Mouse (Mus musculus) MEL (cell line): ENCODE data around the gene Rhof. TPM values are rescaled to one million over a fixed set of nuclear protein-coding genes. Genes with fewer than 3 reads are reported as not detected.

Experiments used
- DNase-seq: peaks from one replicate; pipeline ENCODE4 v3.0.0; 2011; ENCODE audit warnings: low read depth, low spot score
- H3K27ac ChIP-seq: 2 replicates; pipeline ENCODE4 v1.5.1; 2012; ENCODE audit warnings: low read depth, mild to moderate bottlenecking, control low read depth, low read length, moderate library complexity; ENCODE audit not compliant: control insufficient read depth
- H3K27me3 ChIP-seq, 2 experiments: fragments of 150-350 bp in 1 of 2; sonication (generic) in 1 of 2; 2 replicates each; pipeline ENCODE4 v1.6.1; 2012; ENCODE audit warnings: low read length in 2 of 2, mild to moderate bottlenecking in 2 of 2, improper control_type of control experiment in 1 of 2, moderate library complexity in 1 of 2; ENCODE audit not compliant: insufficient read depth in 2 of 2, control insufficient read depth in 1 of 2
- H3K36me3 ChIP-seq, 2 experiments: 2 replicates each; pipeline ENCODE4 v1.6.1; 2012 to 2014; ENCODE audit warnings: low read length in 2 of 2, improper control_type of control experiment in 1 of 2, inconsistent platforms in 1 of 2, mild to moderate bottlenecking in 1 of 2; ENCODE audit not compliant: insufficient read depth in 2 of 2, control insufficient read depth in 1 of 2
- H3K4me1 ChIP-seq, 2 experiments: fragments of 150-350 bp in 1 of 2; sonication (generic) in 1 of 2; 2 replicates each; pipeline ENCODE4 v1.6.1; 2012; ENCODE audit warnings: low read length in 2 of 2, improper control_type of control experiment in 1 of 2, mild to moderate bottlenecking in 1 of 2; ENCODE audit not compliant: insufficient read depth in 2 of 2, control insufficient read depth in 1 of 2
- H3K4me3 ChIP-seq, 2 experiments: fragments of 150-350 bp in 1 of 2; sonication (generic) in 1 of 2; 2 replicates each; pipeline ENCODE4 v1.5.1; 2012; ENCODE audit warnings: low read depth in 2 of 2, low read length in 2 of 2, mild to moderate bottlenecking in 2 of 2, moderate library complexity in 2 of 2, control low read depth in 1 of 2, improper control_type of control experiment in 1 of 2; ENCODE audit not compliant: control insufficient read depth in 1 of 2, insufficient read depth in 1 of 2
- H3K79me2 ChIP-seq: 2 replicates; pipeline ENCODE4 v1.6.1; 2012; ENCODE audit warnings: mild to moderate bottlenecking, low read length, moderate library complexity; ENCODE audit not compliant: control insufficient read depth, poor library complexity, insufficient read depth
- H3K9ac ChIP-seq: 2 replicates; pipeline ENCODE4 v1.6.1; 2012; ENCODE audit warnings: low read depth, mild to moderate bottlenecking, control low read depth, low read length, moderate library complexity; ENCODE audit not compliant: control insufficient read depth, poor library complexity, severe bottlenecking
- H3K9me3 ChIP-seq: fragments of 150-350 bp; sonication (generic); replicated peaks from 2 replicates; pipeline ENCODE4 v1.6.1; 2012; ENCODE audit warnings: mild to moderate bottlenecking, low read length, improper control_type of control experiment, moderate library complexity; ENCODE audit not compliant: insufficient read depth
- BHLHE40 ChIP-seq: IDR thresholded peaks from 2 replicates; pipeline ENCODE4 v1.6.1; 2012; ENCODE audit warnings: low read depth, mild to moderate bottlenecking, inconsistent platforms, low read length, improper control_type of control experiment, borderline replicate concordance
- CHD1 ChIP-seq: IDR thresholded peaks from 2 replicates; pipeline ENCODE4 v1.6.1; 2012; ENCODE audit warnings: low read depth, mild to moderate bottlenecking, inconsistent platforms, low read length, improper control_type of control experiment
- CHD2 ChIP-seq: IDR thresholded peaks from 2 replicates; pipeline ENCODE4 v1.6.1; 2011; ENCODE audit warnings: low read length, improper control_type of control experiment
- EP300 ChIP-seq, 2 experiments: IDR thresholded peaks; 2 replicates each; pipeline ENCODE4 v1.6.1; 2011; ENCODE audit warnings: improper control_type of control experiment in 2 of 2, low read length in 2 of 2, low read depth in 1 of 2, mild to moderate bottlenecking in 1 of 2
- ETS1 ChIP-seq: IDR thresholded peaks from 2 replicates; pipeline ENCODE4 v1.6.1; 2012; ENCODE audit warnings: low read depth, mild to moderate bottlenecking, inconsistent platforms, low read length, improper control_type of control experiment, moderate library complexity
- JUND ChIP-seq: IDR thresholded peaks from 2 replicates; pipeline ENCODE4 v1.6.1; 2011; ENCODE audit warnings: low read depth, mild to moderate bottlenecking, improper control_type of control experiment, low read length
- MAX ChIP-seq: IDR thresholded peaks from 2 replicates; pipeline ENCODE4 v1.6.1; 2011; ENCODE audit warnings: low read length, improper control_type of control experiment
- MXI1 ChIP-seq: IDR thresholded peaks from 2 replicates; pipeline ENCODE4 v1.6.1; 2011; ENCODE audit warnings: mild to moderate bottlenecking, low read depth, low read length, improper control_type of control experiment
- MYC ChIP-seq: IDR thresholded peaks from 2 replicates; pipeline ENCODE4 v1.6.1; 2011; ENCODE audit warnings: low read depth, mild to moderate bottlenecking, low read length, improper control_type of control experiment, moderate library complexity
- POLR2A ChIP-seq, 2 experiments: IDR thresholded peaks; 2 replicates each; pipeline ENCODE4 v1.6.1; 2011 to 2012; ENCODE audit warnings: low read length in 2 of 2, mild to moderate bottlenecking in 2 of 2, control low read depth in 1 of 2, improper control_type of control experiment in 1 of 2, low read depth in 1 of 2, moderate library complexity in 1 of 2; ENCODE audit not compliant: control insufficient read depth in 1 of 2, insufficient read depth in 1 of 2, poor library complexity in 1 of 2
- POLR2AphosphoS2 ChIP-seq: IDR thresholded peaks from 2 replicates; pipeline ENCODE4 v1.6.1; 2011; ENCODE audit warnings: low read length, improper control_type of control experiment
- POLR2AphosphoS5 ChIP-seq: IDR thresholded peaks from 2 replicates; pipeline ENCODE4 v1.6.1; 2012; ENCODE audit warnings: low read depth, borderline replicate concordance, mild to moderate bottlenecking, inconsistent platforms, low read length, moderate library complexity, mixed read lengths
- RAD21 ChIP-seq: IDR thresholded peaks from 2 replicates; pipeline ENCODE4 v1.6.1; 2011; ENCODE audit warnings: mild to moderate bottlenecking, low read depth, low read length, improper control_type of control experiment
- SIN3A ChIP-seq: IDR thresholded peaks from 2 replicates; pipeline ENCODE4 v1.6.1; 2012; ENCODE audit warnings: low read length, improper control_type of control experiment, inconsistent platforms
- TBP ChIP-seq: IDR thresholded peaks from 2 replicates; pipeline ENCODE4 v1.8.0; 2011; ENCODE audit warnings: low read depth, low read length, improper control_type of control experiment
- USF1 ChIP-seq: IDR thresholded peaks from 2 replicates; pipeline ENCODE4 v1.6.1; 2014; ENCODE audit warnings: low read depth, mild to moderate bottlenecking, inconsistent platforms, low read length, improper control_type of control experiment, moderate library complexity
- USF2 ChIP-seq, 2 experiments: IDR thresholded peaks; 2 replicates each; pipeline ENCODE4 v1.6.1; 2011 to 2012; ENCODE audit warnings: improper control_type of control experiment in 2 of 2, low read length in 2 of 2, borderline replicate concordance in 1 of 2, inconsistent platforms in 1 of 2, low read depth in 1 of 2, mild to moderate bottlenecking in 1 of 2; ENCODE audit not compliant: insufficient read depth in 1 of 2
- ZKSCAN1 ChIP-seq: IDR thresholded peaks from 2 replicates; pipeline ENCODE4 v1.6.1; 2012; ENCODE audit warnings: low read depth, mild to moderate bottlenecking, inconsistent platforms, low read length, improper control_type of control experiment, moderate library complexity
- ZMIZ1 ChIP-seq: IDR thresholded peaks from 2 replicates; pipeline ENCODE4 v1.6.1; 2012; ENCODE audit warnings: low read depth, mild to moderate bottlenecking, inconsistent platforms, low read length, improper control_type of control experiment, moderate library complexity
- polyA plus RNA-seq, 2 experiments: library from polyadenylated mRNA; stranded (reverse) in 1 of 2; unstranded in 1 of 2; fragments of >175 nt in 1 of 2; fragments of >200 nt in 1 of 2; gene quantifications; 2 replicates each; pipeline versions ENCODE4 v1.2.1 to v1.2.4; 2012; ENCODE audit warnings: low replicate concordance in 2 of 2, low read depth in 1 of 2; ENCODE audit not compliant: insufficient read length in 2 of 2, insufficient read depth in 1 of 2, missing spikeins in 1 of 2
- total RNA-seq: library from RNA; depleted of rRNA; stranded (reverse); fragments of 300-350 nt; gene quantifications from 2 replicates; pipeline ENCODE4 v1.2.3, GENCODE M21; 2012

Rhof gene
- total and polyA plus RNA-seq, 3 experiments = 2.5 to 10.4 TPM; not detected in 1

DNA sequence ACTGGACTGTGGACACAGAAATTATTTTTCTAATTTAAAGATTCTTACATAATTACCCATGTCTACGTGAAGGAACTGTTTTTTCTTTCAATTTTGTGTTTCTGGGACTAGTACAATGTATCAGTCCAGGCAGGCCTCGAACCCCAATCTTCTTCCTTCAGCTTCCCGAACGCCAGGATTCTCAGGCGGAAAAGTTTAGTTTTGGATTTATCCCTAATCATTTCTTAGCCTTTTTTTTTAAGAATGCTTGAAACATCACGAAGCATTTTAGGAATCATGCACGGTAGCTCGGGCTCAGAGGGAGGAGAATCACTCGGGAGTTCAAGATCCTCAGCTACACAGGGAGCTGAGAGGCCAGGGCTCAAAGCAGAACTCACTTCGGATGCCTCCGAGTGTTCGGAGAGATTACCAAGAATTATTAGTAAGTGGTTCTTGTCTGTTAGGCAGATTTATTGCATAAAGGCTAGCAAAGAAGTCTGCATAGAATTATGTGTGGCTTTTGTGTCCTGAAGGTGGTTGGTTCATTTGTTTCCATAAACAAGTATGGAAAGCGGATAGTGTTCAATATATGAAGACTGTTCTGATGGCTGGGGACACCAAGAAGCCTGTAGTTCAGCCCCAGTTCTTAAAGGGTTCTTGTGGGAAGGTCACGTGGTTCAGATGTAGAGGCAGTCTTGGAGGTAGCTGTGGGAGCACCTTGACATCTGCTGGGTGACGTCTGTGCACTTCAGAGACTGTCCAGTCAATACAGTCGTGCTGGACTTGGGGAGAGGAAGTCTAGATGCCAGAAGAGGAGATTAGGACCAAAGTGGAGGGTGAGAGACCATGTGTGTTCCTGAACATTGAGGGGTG lies 74.0 kb downstream of the Rhof start:
- peak overlapping the region; percentile 90 for H3K27ac ChIP-seq
- DNase-seq = peak; percentile 79
- no peaks in the 10 kb centered on the region for H3K27me3 ChIP-seq
- no peaks in the 10 kb centered on the region for H3K9me3 ChIP-seq
- peak overlapping the region; percentile 88 for H3K9ac ChIP-seq
- peaks cover 0 to 12% of the 10 kb centered on the region in 2 experiments; a peak in 3 of 4 replicates for H3K4me1 ChIP-seq
- peaks cover 0 to 13% of the 10 kb centered on the region in 2 experiments; a peak in 2 of 4 replicates for H3K36me3 ChIP-seq
- TF ChIP-seq POLR2AphosphoS5 (no peak; the same call in 1 of the 2 replicates), ETS1 (peak; percentile 52; the same call in 1 of the 2 replicates), ZMIZ1 (peak; percentile 42), CHD2 (no peak; the same call in 1 of the 2 replicates), JUND (peak; percentile 42; the same call in 1 of the 2 replicates), ZKSCAN1 (no peak), POLR2A (IDR thresholded peaks at IDR 0.05; ENCODE audit: control insufficient read depth in 1 of 2, insufficient read depth in 1 of 2, low read depth in 1 of 2, low read length in 2 of 2, poor library complexity in 1 of 2) (peak in 1 of 2 experiments; percentile 33; a peak in 1 of 4 replicates), EP300 (IDR thresholded peaks at IDR 0.05; ENCODE audit: low read depth in 1 of 2, low read length in 2 of 2) (0 out of 4 replicates have a peak, but pooled peaks of 1 of the 2 experiments have one; percentile 8), USF2 (IDR thresholded peaks at IDR 0.05; ENCODE audit: borderline replicate concordance in 1 of 2, insufficient read depth in 1 of 2, low read depth in 1 of 2, low read length in 2 of 2) (peak; percentile 40 to 75; a peak in 3 of 4 replicates), MXI1 (peak; percentile 51), RAD21 (no peak), USF1 (peak; percentile 94), CHD1 (0 out of 2 replicates have a peak, but pooled peaks have one; percentile 5), POLR2AphosphoS2 (peak; percentile 66), TBP (peak; percentile 29; the same call in 1 of the 2 replicates), SIN3A (peak; percentile 47; the same call in 1 of the 2 replicates), MAX (peak; percentile 80), MYC (peak; percentile 60), BHLHE40 (peak; percentile 46; the same call in 1 of the 2 replicates)
- H3K4me3 ChIP-seq = peak overlapping the region; percentile 58 to 72
- no peaks in the 10 kb centered on the region; the same call in 1 of the 2 replicates for H3K79me2 ChIP-seq
